Mouse (Mus musculus): Measurements from ENCODE around the gene Cd46. TPM values are rescaled to one million over a fixed set of nuclear protein-coding genes. Genes with fewer than 3 reads are reported as not detected.

Gene Cd46
- polyA plus RNA-seq (2014; fragmentation: Illumina TruSeq; extraction: RNeasy Lipid Tissue Mini Kit (QIAGEN cat#74804); ENCODE audit: insufficient read depth, low read depth, low replicate concordance) = 0.63 TPM

GRCm38 (mm10) chr1:195092220-195092720, at the start of gene Cd46:
TSS of gene Cd46 (minus strand) at chr1:195092249.

GRCm38 (mm10) chr1:195130953-195131674, 39.1 kb upstream of the Cd46 start, which contains the start of gene Cr1l:
TSS of gene Cr1l (minus strand) at chr1:195131586.

Other genes starting within 250 kb of the Cd46 start
- gene Cd34, start 153.4 kb downstream of the Cd46 start, polyA plus RNA-seq (2014; fragmentation: Illumina TruSeq; extraction: RNeasy Lipid Tissue Mini Kit (QIAGEN cat#74804); ENCODE audit: insufficient read depth, low read depth, low replicate concordance) = 109 TPM
- 81.0 TPM for gene Cr1l, start 39.3 kb upstream of the Cd46 start, polyA plus RNA-seq (2014; fragmentation: Illumina TruSeq; extraction: RNeasy Lipid Tissue Mini Kit (QIAGEN cat#74804); ENCODE audit: insufficient read depth, low read depth, low replicate concordance)
- 3.4 TPM for gene Cr2, start 84.5 kb upstream of the Cd46 start, polyA plus RNA-seq (2014; fragmentation: Illumina TruSeq; extraction: RNeasy Lipid Tissue Mini Kit (QIAGEN cat#74804); ENCODE audit: insufficient read depth, low read depth, low replicate concordance)

Data from lung, adult 10 weeks (tissue).